Mouse (Mus musculus): ENCODE measurements around the gene Hist1h2bk. TPM values are rescaled to one million over a fixed set of nuclear protein-coding genes. Genes with fewer than 3 reads are reported as not detected.
"Not testable (repeated sequence)": the region's sequence is repeated elsewhere in the genome, so short reads cannot be mapped to it uniquely, and the experiment has no call there.

Gene Hist1h2bk
- 4.1 and 4.6 TPM in 2 replicates for polyA plus RNA-seq (2014; fragmentation: Nextera tagmentation; extraction: Ambion mirVana)

GRCm38 (mm10) chr13:22035267-22036148 lies at the start of gene Hist1h2bk, which contains the start of gene Hist1h2ah:
TSS of gene Hist1h2bk (plus strand) at chr13:22035870.
TSS of gene Hist1h2ah (minus strand) at chr13:22035568.
- H3K9me3 ChIP-seq (ENCODE audit: control insufficient read depth, low read length); H3K36me3 ChIP-seq (ENCODE audit: control insufficient read depth, insufficient read depth, low read length); H3K27me3 ChIP-seq (replicated peaks; ENCODE audit: control insufficient read depth, insufficient read depth, low read length): not testable (repeated sequence)
- DNase-seq (ENCODE audit: low spot score) (peak; percentile 82), ATAC-seq (replicated peaks; ENCODE audit: low FRiP score) (peak; percentile 91)
- peak within 1 kb of the TSS; percentile 45 for H3K4me3 ChIP-seq (ENCODE audit: low read depth, low read length)
- peaks cover 20% of the 10 kb centered on the region; the same call in 1 of the 2 replicates for H3K4me1 ChIP-seq (replicated peaks; ENCODE audit: control insufficient read depth, insufficient read depth, low read length)
- H3K27ac ChIP-seq (ENCODE audit: low read depth, low read length): peak within 1 kb of the TSS; percentile 94
- under 1% methylated on average over 22 of the region's 69 CpGs for WGBS
- H3K4me2 ChIP-seq: peak within 1 kb of the TSS; percentile 80
- H3K9ac ChIP-seq (ENCODE audit: low read depth, low read length): peak within 1 kb of the TSS; percentile 89

GRCm38 (mm10) chr13:21992550-21992949 lies 43.1 kb upstream of the Hist1h2bk start:
- H3K9me3 ChIP-seq (ENCODE audit: control insufficient read depth, low read length): no peaks in the 10 kb centered on the region
- DNase-seq (ENCODE audit: low spot score) (peak; percentile 29), ATAC-seq (replicated peaks; ENCODE audit: low FRiP score) (no peak)
- H3K4me2 ChIP-seq: no peak overlapping the region
- H3K4me3 ChIP-seq (ENCODE audit: low read depth, low read length): no peak overlapping the region
- H3K27ac ChIP-seq (ENCODE audit: low read depth, low read length): no peak overlapping the region
- H3K27me3 ChIP-seq (replicated peaks; ENCODE audit: control insufficient read depth, insufficient read depth, low read length): peaks cover 19% of the 10 kb centered on the region
- 73% methylated on average over 5 of the region's 5 CpGs for WGBS
- no peak overlapping the region for H3K9ac ChIP-seq (ENCODE audit: low read depth, low read length)
- H3K4me1 ChIP-seq (replicated peaks; ENCODE audit: control insufficient read depth, insufficient read depth, low read length): peaks cover 8% of the 10 kb centered on the region; the same call in 1 of the 2 replicates
- H3K36me3 ChIP-seq (ENCODE audit: control insufficient read depth, insufficient read depth, low read length): no peaks in the 10 kb centered on the region

- peak; percentile 74 for ATAC-seq (replicated peaks; ENCODE audit: low FRiP score)
- H3K4me1 ChIP-seq (replicated peaks; ENCODE audit: control insufficient read depth, insufficient read depth, low read length): peaks cover 8% of the 10 kb centered on the region; the same call in 1 of the 2 replicates
- under 1% methylated on average over 22 of the region's 22 CpGs for WGBS
Measured at GRCm38 (mm10) chr13:21993957-21994738, 41.5 kb upstream of the Hist1h2bk start.

GRCm38 (mm10) chr13:21994896-21995295 lies 40.8 kb upstream of the Hist1h2bk start:
- peak overlapping the region; percentile 39 for H3K4me3 ChIP-seq (ENCODE audit: low read depth, low read length)
- no peak overlapping the region for H3K9ac ChIP-seq (ENCODE audit: low read depth, low read length)
- no peaks in the 10 kb centered on the region for H3K36me3 ChIP-seq (ENCODE audit: control insufficient read depth, insufficient read depth, low read length)
- peaks cover 8% of the 10 kb centered on the region; the same call in 1 of the 2 replicates for H3K4me1 ChIP-seq (replicated peaks; ENCODE audit: control insufficient read depth, insufficient read depth, low read length)
- H3K27me3 ChIP-seq (replicated peaks; ENCODE audit: control insufficient read depth, insufficient read depth, low read length): peaks cover 42% of the 10 kb centered on the region
- no peak overlapping the region for H3K27ac ChIP-seq (ENCODE audit: low read depth, low read length)
- H3K4me2 ChIP-seq: peak overlapping the region; percentile 79
- no peak for ATAC-seq (replicated peaks; ENCODE audit: low FRiP score)
- H3K9me3 ChIP-seq (ENCODE audit: control insufficient read depth, low read length): no peaks in the 10 kb centered on the region
- 3% methylated on average over 8 of the region's 8 CpGs for WGBS
- no peak for DNase-seq (ENCODE audit: low spot score)

More at GRCm38 (mm10) chr13:21993957-21994738, 41.5 kb upstream of the Hist1h2bk start:
- peak overlapping the region; percentile 79 for H3K4me2 ChIP-seq
- peak; percentile 83 for DNase-seq (ENCODE audit: low spot score)
- H3K27ac ChIP-seq (ENCODE audit: low read depth, low read length): no peak overlapping the region
- no peaks in the 10 kb centered on the region for H3K9me3 ChIP-seq (ENCODE audit: control insufficient read depth, low read length)
- H3K9ac ChIP-seq (ENCODE audit: low read depth, low read length): no peak overlapping the region
- no peaks in the 10 kb centered on the region for H3K36me3 ChIP-seq (ENCODE audit: control insufficient read depth, insufficient read depth, low read length)
- peaks cover 35% of the 10 kb centered on the region for H3K27me3 ChIP-seq (replicated peaks; ENCODE audit: control insufficient read depth, insufficient read depth, low read length)
- peak overlapping the region; percentile 31 for H3K4me3 ChIP-seq (ENCODE audit: low read depth, low read length)

- H3K4me1 ChIP-seq (replicated peaks; ENCODE audit: control insufficient read depth, insufficient read depth, low read length): peaks cover 8% of the 10 kb centered on the region; the same call in 1 of the 2 replicates
- WGBS: under 1% methylated on average over 21 of the region's 21 CpGs
- peak; percentile 61 for ATAC-seq (replicated peaks; ENCODE audit: low FRiP score)
- no peak overlapping the region for H3K27ac ChIP-seq (ENCODE audit: low read depth, low read length)
- H3K36me3 ChIP-seq (ENCODE audit: control insufficient read depth, insufficient read depth, low read length): no peaks in the 10 kb centered on the region
- H3K9ac ChIP-seq (ENCODE audit: low read depth, low read length): peak overlapping the region; percentile 0; the same call in 1 of the 2 replicates
- peak overlapping the region; percentile 39 for H3K4me3 ChIP-seq (ENCODE audit: low read depth, low read length)
- no peaks in the 10 kb centered on the region for H3K9me3 ChIP-seq (ENCODE audit: control insufficient read depth, low read length)
- H3K27me3 ChIP-seq (replicated peaks; ENCODE audit: control insufficient read depth, insufficient read depth, low read length): peaks cover 46% of the 10 kb centered on the region
- H3K4me2 ChIP-seq: peak overlapping the region; percentile 79
- DNase-seq (ENCODE audit: low spot score): peak; percentile 70
Measured at GRCm38 (mm10) chr13:21995331-21995914, 40.2 kb upstream of the Hist1h2bk start.

GRCm38 (mm10) chr13:21996101-21996839 lies 39.4 kb upstream of the Hist1h2bk start:
- DNase-seq (ENCODE audit: low spot score): peak; percentile 83
- peak overlapping the region; percentile 0; the same call in 1 of the 2 replicates for H3K9ac ChIP-seq (ENCODE audit: low read depth, low read length)
- under 1% methylated on average over 12 of the region's 12 CpGs for WGBS

GRCm38 (mm10) chr13:21996840-21997185 lies 38.9 kb upstream of the Hist1h2bk start:
- Histone ChIP-seq H3K27ac (ENCODE audit: low read depth, low read length) (no peak overlapping the region), H3K4me1 (replicated peaks; ENCODE audit: control insufficient read depth, insufficient read depth, low read length) (peaks cover 8% of the 10 kb centered on the region; the same call in 1 of the 2 replicates), H3K4me2 (peak overlapping the region; percentile 79), H3K36me3 (ENCODE audit: control insufficient read depth, insufficient read depth, low read length) (no peaks in the 10 kb centered on the region), H3K9me3 (ENCODE audit: control insufficient read depth, low read length) (no peaks in the 10 kb centered on the region), H3K9ac (ENCODE audit: low read depth, low read length) (no peak overlapping the region), H3K4me3 (ENCODE audit: low read depth, low read length) (peak overlapping the region; percentile 39), H3K27me3 (replicated peaks; ENCODE audit: control insufficient read depth, insufficient read depth, low read length) (peaks cover 49% of the 10 kb centered on the region)
- ATAC-seq (replicated peaks; ENCODE audit: low FRiP score) (no peak), DNase-seq (ENCODE audit: low spot score) (no peak)
- WGBS: 0% methylated on average over 13 of the region's 13 CpGs

More at GRCm38 (mm10) chr13:21996101-21996839, 39.4 kb upstream of the Hist1h2bk start:
- Histone ChIP-seq H3K27ac (ENCODE audit: low read depth, low read length) (no peak overlapping the region), H3K4me3 (ENCODE audit: low read depth, low read length) (peak overlapping the region; percentile 39), H3K4me1 (replicated peaks; ENCODE audit: control insufficient read depth, insufficient read depth, low read length) (peaks cover 8% of the 10 kb centered on the region; the same call in 1 of the 2 replicates), H3K27me3 (replicated peaks; ENCODE audit: control insufficient read depth, insufficient read depth, low read length) (peaks cover 49% of the 10 kb centered on the region), H3K36me3 (ENCODE audit: control insufficient read depth, insufficient read depth, low read length) (no peaks in the 10 kb centered on the region), H3K9me3 (ENCODE audit: control insufficient read depth, low read length) (no peaks in the 10 kb centered on the region), H3K4me2 (peak overlapping the region; percentile 79)
- peak; percentile 65 for ATAC-seq (replicated peaks; ENCODE audit: low FRiP score)
